Mouse (Mus musculus) spleen, adult 2 months (tissue): ENCODE measurements at regions not wholly inside any gene's neighbourhood (a gene's known extent, or its start where the extent isn't known, plus 50 kb on each side); places are given as distances from the start of the nearest gene placed in this dataset.

Source experiments
- CTCF ChIP-seq: fragments of 200-500 bp; IDR thresholded peaks from 2 replicates; pipeline ENCODE4 v1.5.1; 2011; ENCODE audit warnings: mild to moderate bottlenecking, inconsistent platforms; ENCODE audit not compliant: insufficient read depth, insufficient read length, insufficient replicate concordance; ENCODE audit errors: extremely low read depth
- POLR2A ChIP-seq: fragments of 200-500 bp; IDR thresholded peaks from 2 replicates; pipeline ENCODE4 v1.6.1; 2011; ENCODE audit warnings: low read depth, low read length, inconsistent platforms

DNA sequence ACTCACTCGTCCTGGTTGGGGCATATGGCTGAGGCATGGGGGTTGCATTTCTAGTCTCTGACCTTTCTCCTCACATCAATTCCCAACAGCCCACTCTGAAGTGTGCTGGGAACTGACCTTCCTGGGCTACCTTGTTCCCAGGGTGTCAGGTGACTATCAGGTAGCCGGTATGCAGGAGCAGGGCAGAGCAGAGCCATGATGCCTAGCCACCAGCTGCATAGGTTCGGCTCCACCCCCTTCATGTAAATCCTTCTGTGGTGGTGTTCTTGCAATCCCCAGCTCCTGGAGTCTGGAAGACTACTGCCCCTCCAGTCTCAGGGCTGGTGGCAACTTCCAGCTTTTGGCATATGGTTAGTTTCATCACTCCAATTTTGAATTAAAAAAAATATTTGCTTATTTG is 221.0 kb downstream of the Gm5447 start:
- TF ChIP-seq CTCF (no peak), POLR2A (no peak)
